Mouse (Mus musculus) heart, embryonic 11.5 days (tissue): ENCODE data around the gene Dnase2b. TPM values are rescaled to one million over a fixed set of nuclear protein-coding genes. Genes with fewer than 3 reads are reported as not detected.

Experiments used
- ATAC-seq: fragments of 200-750 bp; cut with Nextera tagmentation; replicated peaks from 2 replicates; pipeline ENCODE4 v1.8.0; 2017; ENCODE audit warnings: moderate library complexity; ENCODE audit not compliant: insufficient number of reproducible peaks, low FRiP score, low TSS enrichment
- H3K27ac ChIP-seq: fragments of 300-500 bp; sonication (generic); 2 replicates; pipeline ENCODE4 v1.5.1; 2014; ENCODE audit warnings: mild to moderate bottlenecking, low read depth, low read length
- H3K27me3 ChIP-seq: fragments of 300-500 bp; sonication (generic); 2 replicates; pipeline ENCODE4 v1.6.1; 2014; ENCODE audit warnings: mild to moderate bottlenecking, low read length, mixed read lengths; ENCODE audit not compliant: control insufficient read depth, insufficient read depth
- H3K36me3 ChIP-seq: fragments of 300-500 bp; sonication (generic); 2 replicates; pipeline ENCODE4 v1.6.1; 2014; ENCODE audit warnings: mild to moderate bottlenecking, low read length, moderate library complexity, mixed read lengths; ENCODE audit not compliant: control insufficient read depth, insufficient read depth
- H3K4me1 ChIP-seq: fragments of 300-500 bp; sonication (generic); 2 replicates; pipeline ENCODE4 v1.6.1; 2014; ENCODE audit warnings: low read length; ENCODE audit not compliant: control insufficient read depth, insufficient read depth
- H3K4me2 ChIP-seq: fragments of 300-500 bp; sonication (generic); 2 replicates; pipeline ENCODE4 v1.6.1; 2014; ENCODE audit warnings: mild to moderate bottlenecking, moderate library complexity
- H3K4me3 ChIP-seq: fragments of 300-500 bp; sonication (generic); 2 replicates; pipeline ENCODE4 v1.5.1; 2014; ENCODE audit warnings: low read depth, low read length
- H3K9ac ChIP-seq: fragments of 300-500 bp; sonication (generic); 2 replicates; pipeline ENCODE4 v1.6.1; 2014; ENCODE audit warnings: mild to moderate bottlenecking, low read depth, low read length, moderate library complexity
- H3K9me3 ChIP-seq: fragments of 300-500 bp; sonication (generic); replicated peaks from 2 replicates; pipeline ENCODE4 v1.6.1; 2016; ENCODE audit warnings: low read length; ENCODE audit not compliant: control insufficient read depth
- WGBS: fragments of 180-500 bp; shearing (Covaris S2); extraction: QIAGEN DNeasy Blood & Tissue Kit; methylation state at CpG from one replicate; pipeline ENCODE4 v1.1.7; 2014; ENCODE audit not compliant: insufficient replicate concordance; 5-methylcytosine and 5-hydroxymethylcytosine counted together
- polyA plus RNA-seq: library from polyadenylated mRNA; unstranded; fragments of >200 nt; fragmentation: Nextera tagmentation; extraction: Ambion mirVana; gene quantifications from 2 replicates; pipeline ENCODE4 v1.2.1, GENCODE M21; 2014

The Dnase2b gene
- polyA plus RNA-seq: not detected in 2 replicates

DNA sequence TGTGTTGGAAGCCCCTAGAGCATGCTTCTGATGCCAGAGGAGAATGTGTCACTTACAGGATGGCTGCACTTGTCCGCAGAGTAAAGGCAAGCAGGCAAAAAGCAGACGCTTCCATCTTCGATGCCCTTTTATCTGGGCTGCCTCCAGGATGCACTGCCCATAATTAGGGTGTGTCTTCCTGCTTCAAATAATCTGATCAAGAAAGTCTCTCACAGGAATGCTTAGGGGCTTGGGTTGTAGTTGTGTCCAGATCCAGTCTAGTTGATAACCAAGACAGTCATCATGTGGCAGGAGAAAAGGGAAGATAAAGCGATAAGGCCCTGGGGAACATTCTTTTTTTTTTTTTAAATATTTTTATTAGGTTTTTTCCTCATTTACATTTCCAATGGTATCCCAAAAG is at the start of gene Dnase2b:
Dnase2b (minus strand) TSS at position 101 of the 400 bp plus-strand sequence.
- Histone ChIP-seq H3K4me2 (no peak within 1 kb of the TSS), H3K4me3 (no peak within 1 kb of the TSS), H3K36me3 (no peaks in the 10 kb centered on the region), H3K9me3 (no peaks in the 10 kb centered on the region), H3K4me1 (no peaks in the 10 kb centered on the region; the same call in 1 of the 2 replicates), H3K27me3 (no peaks in the 10 kb centered on the region), H3K27ac (no peak within 1 kb of the TSS), H3K9ac (no peak within 1 kb of the TSS)
- WGBS: 79% methylated on average over 4 of the region's 4 CpGs
- no peak for ATAC-seq

DNA sequence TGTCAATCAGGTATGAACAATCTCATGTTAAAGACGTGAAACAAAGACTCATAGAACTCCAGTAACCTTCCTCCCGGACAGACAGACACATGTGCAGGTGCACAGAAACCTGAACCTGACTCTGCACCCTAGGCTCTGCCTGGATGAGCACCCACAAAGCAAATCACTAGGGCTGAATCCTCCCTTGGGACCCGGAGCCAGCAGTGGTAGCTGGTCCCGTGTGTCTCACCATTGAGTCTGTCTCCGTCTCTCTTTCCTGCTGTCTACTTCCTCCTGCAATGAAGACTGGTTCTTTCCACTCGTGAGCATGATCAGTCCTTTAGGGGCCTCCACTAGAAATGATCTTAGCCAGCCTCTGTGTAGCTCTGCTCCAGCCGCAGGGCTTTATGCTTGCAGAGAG is 46.5 kb upstream of the Dnase2b start:
- Histone ChIP-seq H3K4me2 (no peak overlapping the region), H3K4me3 (no peak overlapping the region), H3K27me3 (no peaks in the 10 kb centered on the region), H3K36me3 (no peaks in the 10 kb centered on the region), H3K27ac (no peak overlapping the region), H3K4me1 (no peaks in the 10 kb centered on the region), H3K9ac (no peak overlapping the region), H3K9me3 (no peaks in the 10 kb centered on the region)
- WGBS: 78% methylated on average over 7 of the region's 7 CpGs
- no peak for ATAC-seq

DNA sequence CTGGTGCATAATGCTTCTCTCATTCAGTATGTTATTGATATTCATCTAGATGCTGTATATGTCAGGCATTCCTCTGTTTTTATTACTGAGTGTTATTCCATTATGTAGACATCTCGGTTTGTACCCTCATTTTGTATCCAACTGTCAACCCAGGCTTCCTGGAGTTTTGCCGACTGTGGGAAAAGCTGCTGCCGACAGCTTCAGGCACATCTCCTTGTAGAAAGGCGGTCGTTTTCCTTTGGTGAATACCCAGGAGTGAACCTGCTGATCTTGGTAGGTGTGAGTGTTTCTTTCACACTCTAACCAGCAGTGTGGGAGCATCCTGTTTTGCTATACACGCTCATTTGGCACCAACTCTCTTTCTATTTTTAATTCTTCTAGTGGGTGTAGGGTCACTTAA is 45.6 kb upstream of the Dnase2b start:
- H3K9me3 ChIP-seq: no peaks in the 10 kb centered on the region
- no peak overlapping the region for H3K9ac ChIP-seq
- no peak for ATAC-seq
- no peak overlapping the region for H3K4me2 ChIP-seq
- H3K27me3 ChIP-seq: no peaks in the 10 kb centered on the region
- no peaks in the 10 kb centered on the region for H3K36me3 ChIP-seq
- no peak overlapping the region for H3K4me3 ChIP-seq
- 53% methylated on average over 6 of the region's 6 CpGs for WGBS
- no peak overlapping the region for H3K27ac ChIP-seq
- no peaks in the 10 kb centered on the region for H3K4me1 ChIP-seq

DNA sequence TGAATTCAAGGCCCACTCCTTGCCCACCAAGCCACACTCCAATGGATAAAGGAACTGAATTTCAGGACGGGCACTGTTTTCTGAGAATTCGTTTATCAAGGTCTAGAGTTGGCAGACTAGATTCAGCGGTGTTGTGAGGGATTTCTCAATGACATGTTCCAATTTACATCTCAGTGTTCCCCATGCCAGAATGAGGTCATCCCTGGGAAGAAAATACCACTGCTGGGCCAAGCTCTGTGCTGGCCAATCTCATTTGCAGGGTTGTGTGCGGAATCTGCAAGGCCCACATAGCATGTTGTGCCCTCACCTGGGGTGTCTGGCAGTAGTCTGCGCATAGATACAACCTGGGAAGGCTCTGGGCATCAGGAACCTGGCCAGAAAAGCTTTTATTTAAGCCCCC is 43.9 kb upstream of the Dnase2b start:
- Histone ChIP-seq H3K9ac (no peak overlapping the region), H3K9me3 (no peaks in the 10 kb centered on the region), H3K4me1 (peaks cover 3% of the 10 kb centered on the region), H3K4me3 (no peak overlapping the region), H3K27me3 (no peaks in the 10 kb centered on the region), H3K27ac (no peak overlapping the region), H3K4me2 (no peak overlapping the region), H3K36me3 (no peaks in the 10 kb centered on the region)
- ATAC-seq: no peak
- WGBS: 86% methylated on average over 5 of the region's 5 CpGs

DNA sequence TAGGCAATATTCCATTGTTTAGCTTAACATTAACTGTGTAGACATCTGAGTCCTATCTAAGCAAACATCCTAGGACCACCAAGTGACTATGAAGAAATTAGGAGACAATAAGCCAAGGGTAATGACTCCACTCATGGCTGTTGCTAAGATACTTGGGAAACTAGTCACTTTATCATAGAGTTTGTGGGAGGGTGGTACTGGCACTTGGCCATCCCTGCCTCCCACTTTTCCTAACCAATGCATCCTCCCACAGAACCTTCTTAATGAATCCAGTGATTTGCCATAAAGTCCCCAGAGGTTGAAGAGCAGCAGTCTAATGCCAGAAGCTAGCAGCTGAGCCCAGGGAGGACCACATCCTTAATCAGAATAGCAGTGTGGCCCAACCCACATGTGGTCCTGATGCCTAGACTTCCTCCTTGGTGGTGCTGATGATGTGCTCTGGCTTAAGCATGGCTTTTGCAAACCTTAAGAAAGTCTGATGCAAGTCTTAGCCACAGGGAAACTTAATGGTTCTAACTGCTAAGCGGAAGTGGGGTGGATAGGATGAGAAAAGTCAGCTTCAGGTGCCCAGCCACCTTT is 42.8 kb upstream of the Dnase2b start:
- Histone ChIP-seq H3K27ac (no peak overlapping the region), H3K27me3 (no peaks in the 10 kb centered on the region), H3K36me3 (no peaks in the 10 kb centered on the region), H3K9me3 (no peaks in the 10 kb centered on the region), H3K9ac (no peak overlapping the region), H3K4me3 (no peak overlapping the region), H3K4me1 (peaks cover 9% of the 10 kb centered on the region), H3K4me2 (no peak overlapping the region)
- WGBS: 81% methylated on average over 1 of the region's 1 CpGs
- ATAC-seq: no peak

DNA sequence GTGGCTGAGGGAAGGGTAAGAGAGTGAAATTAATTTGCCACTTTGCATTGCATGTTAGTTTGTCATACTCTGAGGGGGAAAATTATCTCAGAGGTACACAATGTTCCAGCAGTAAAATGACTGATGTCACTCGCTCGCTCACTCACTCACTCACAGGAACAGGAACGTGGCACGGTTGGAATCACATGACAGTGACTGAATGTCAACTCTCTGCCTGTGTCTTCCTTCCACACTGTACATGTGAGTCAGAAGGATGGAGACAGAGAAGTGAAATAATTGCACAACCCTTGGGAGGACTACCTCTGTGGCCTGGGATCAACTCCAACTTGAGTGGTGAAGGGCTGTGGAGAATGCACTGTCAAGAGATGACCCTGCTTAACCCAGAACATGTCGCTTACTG is 42.0 kb upstream of the Dnase2b start:
- no peak for ATAC-seq
- H3K4me3 ChIP-seq: no peak overlapping the region
- 88% methylated on average over 5 of the region's 5 CpGs for WGBS
- no peaks in the 10 kb centered on the region for H3K9me3 ChIP-seq
- no peaks in the 10 kb centered on the region for H3K36me3 ChIP-seq
- H3K4me1 ChIP-seq: peaks cover 9% of the 10 kb centered on the region
- H3K9ac ChIP-seq: no peak overlapping the region
- no peak overlapping the region for H3K4me2 ChIP-seq
- no peaks in the 10 kb centered on the region for H3K27me3 ChIP-seq
- H3K27ac ChIP-seq: no peak overlapping the region

DNA sequence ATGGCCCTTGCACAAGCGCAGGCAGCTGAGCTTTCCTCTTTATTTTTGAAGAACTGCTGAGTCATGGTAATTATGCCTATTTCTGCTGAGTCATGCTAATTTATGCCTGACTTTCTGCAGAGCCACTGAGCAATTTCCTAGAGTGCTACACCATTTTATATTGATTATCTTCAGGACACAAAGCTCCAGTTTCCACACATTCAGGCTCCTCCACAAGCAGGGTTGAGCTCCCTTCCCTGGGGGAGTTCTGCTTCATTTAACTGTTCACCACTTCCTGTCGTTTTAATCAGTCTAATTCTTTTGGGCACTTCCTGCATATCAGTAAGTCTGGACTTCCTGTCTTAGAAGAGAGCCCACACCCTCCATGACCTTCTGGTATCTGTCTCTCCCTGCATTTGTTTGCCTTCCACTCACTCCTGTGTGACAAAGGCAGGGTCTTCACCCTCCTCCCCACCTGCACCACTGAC is 39.7 kb upstream of the Dnase2b start:
- Histone ChIP-seq H3K9me3 (no peaks in the 10 kb centered on the region), H3K4me1 (peaks cover 9% of the 10 kb centered on the region), H3K4me2 (no peak overlapping the region), H3K36me3 (no peaks in the 10 kb centered on the region), H3K9ac (no peak overlapping the region), H3K27ac (peak overlapping the region; percentile 55), H3K4me3 (no peak overlapping the region), H3K27me3 (no peaks in the 10 kb centered on the region)
- 37% methylated on average over 2 of the region's 2 CpGs for WGBS
- ATAC-seq: peak; percentile 57

DNA sequence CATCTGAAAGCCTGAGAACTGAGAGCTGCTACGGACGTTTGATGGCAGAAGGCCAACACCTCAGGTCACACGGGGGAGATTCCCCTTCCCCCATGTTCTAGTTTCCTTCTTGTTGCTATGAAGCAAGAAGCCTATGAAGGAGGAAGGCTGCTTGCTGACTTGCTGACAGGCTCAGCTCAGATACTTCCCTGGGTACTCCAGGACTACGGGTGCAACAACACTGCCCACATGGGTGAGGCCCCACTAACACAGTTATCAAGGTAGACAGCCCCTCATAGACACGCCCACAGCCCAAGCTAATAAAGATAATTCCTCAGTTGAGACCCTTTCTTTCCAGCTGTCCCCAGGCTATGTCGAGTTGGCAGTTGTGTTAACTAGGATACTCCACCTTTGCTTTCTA is 38.3 kb upstream of the Dnase2b start:
- 0 out of 2 replicates have a peak overlapping the region, but pooled peaks have one; percentile 31 for H3K27ac ChIP-seq
- no peak overlapping the region for H3K9ac ChIP-seq
- peak; percentile 83 for ATAC-seq
- no peaks in the 10 kb centered on the region for H3K27me3 ChIP-seq
- 29% methylated on average over 6 of the region's 6 CpGs for WGBS
- peaks cover 9% of the 10 kb centered on the region for H3K4me1 ChIP-seq
- no peaks in the 10 kb centered on the region for H3K36me3 ChIP-seq
- H3K9me3 ChIP-seq: no peaks in the 10 kb centered on the region
- no peak overlapping the region for H3K4me2 ChIP-seq
- H3K4me3 ChIP-seq: no peak overlapping the region

DNA sequence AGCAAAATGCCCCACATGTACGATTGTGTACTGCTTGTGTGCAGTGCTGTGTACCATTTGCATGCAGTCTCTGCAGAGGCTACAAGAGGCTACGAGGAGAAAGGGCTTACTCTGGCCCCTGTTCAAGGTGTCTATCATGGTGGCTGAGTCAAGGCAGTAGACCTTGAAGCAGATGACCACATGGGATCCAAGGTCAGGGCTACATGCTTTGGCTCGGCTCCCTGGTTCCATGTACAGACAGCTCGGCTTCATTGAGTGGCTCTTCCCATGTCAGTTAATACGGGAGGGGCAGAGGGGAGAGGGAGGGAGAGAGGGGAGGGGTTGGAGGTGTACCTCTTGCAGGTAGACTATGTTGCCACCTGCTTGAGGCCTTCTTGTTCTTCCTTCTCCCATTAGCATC is 37.0 kb upstream of the Dnase2b start:
- Histone ChIP-seq H3K36me3 (no peaks in the 10 kb centered on the region), H3K9me3 (no peaks in the 10 kb centered on the region), H3K27ac (no peak overlapping the region), H3K27me3 (no peaks in the 10 kb centered on the region), H3K9ac (no peak overlapping the region), H3K4me1 (peaks cover 12% of the 10 kb centered on the region), H3K4me2 (no peak overlapping the region), H3K4me3 (no peak overlapping the region)
- no peak for ATAC-seq
- 84% methylated on average over 5 of the region's 5 CpGs for WGBS
